Mouse (Mus musculus): ENCODE data around the gene Cyp4a14.
"Not testable (repeated sequence)": the region's sequence is repeated elsewhere in the genome, so short reads cannot be mapped to it uniquely, and the experiment has no call there.

DNA sequence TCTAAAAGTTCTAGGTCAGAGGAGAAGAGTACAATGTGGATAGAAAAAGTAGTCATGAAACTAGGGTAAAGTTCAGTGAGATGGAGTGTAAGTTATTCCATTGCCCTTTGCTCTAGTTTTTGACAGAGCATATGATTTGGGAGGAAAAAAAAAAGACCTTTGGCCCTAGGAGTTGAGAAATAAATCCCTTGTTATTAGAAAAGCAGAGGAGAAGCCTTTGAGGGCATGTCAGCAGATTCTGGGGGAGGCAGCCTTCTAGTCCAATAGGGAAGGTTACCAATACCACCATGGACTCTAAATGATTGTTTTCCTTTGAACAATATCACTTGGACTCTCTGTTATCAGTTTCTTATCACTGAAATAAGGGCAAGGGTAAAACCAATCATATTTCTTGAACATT is 18.0 kb upstream of the Cyp4a14 start:
- TF ChIP-seq POLR2AphosphoS2 (IDR thresholded peaks at IDR 0.05; ENCODE audit: low read length); CTCF (IDR thresholded peaks at IDR 0.05 in 2 of 3, conservative IDR thresholded peaks at IDR 0.05 in 1 of 3; ENCODE audit: control insufficient read depth in 1 of 3, insufficient read depth in 1 of 3, low read depth in 2 of 3, low read length in 3 of 3, poor library complexity in 1 of 3, severe bottlenecking in 1 of 3): not testable (repeated sequence)

All from MEL (cell line).